Mouse (Mus musculus) ES-E14 (cell line): ENCODE data around the gene Cry2.

Source experiments
- CHD2 ChIP-seq: IDR thresholded peaks from 2 replicates; pipeline ENCODE4 v1.6.1; 2014; ENCODE audit warnings: mild to moderate bottlenecking, low read depth, low read length, inconsistent platforms
- MAFK ChIP-seq: IDR thresholded peaks from 2 replicates; pipeline ENCODE4 v1.6.1; 2014; ENCODE audit warnings: mild to moderate bottlenecking, low read depth, low read length, inconsistent platforms; ENCODE audit not compliant: insufficient read depth

DNA sequence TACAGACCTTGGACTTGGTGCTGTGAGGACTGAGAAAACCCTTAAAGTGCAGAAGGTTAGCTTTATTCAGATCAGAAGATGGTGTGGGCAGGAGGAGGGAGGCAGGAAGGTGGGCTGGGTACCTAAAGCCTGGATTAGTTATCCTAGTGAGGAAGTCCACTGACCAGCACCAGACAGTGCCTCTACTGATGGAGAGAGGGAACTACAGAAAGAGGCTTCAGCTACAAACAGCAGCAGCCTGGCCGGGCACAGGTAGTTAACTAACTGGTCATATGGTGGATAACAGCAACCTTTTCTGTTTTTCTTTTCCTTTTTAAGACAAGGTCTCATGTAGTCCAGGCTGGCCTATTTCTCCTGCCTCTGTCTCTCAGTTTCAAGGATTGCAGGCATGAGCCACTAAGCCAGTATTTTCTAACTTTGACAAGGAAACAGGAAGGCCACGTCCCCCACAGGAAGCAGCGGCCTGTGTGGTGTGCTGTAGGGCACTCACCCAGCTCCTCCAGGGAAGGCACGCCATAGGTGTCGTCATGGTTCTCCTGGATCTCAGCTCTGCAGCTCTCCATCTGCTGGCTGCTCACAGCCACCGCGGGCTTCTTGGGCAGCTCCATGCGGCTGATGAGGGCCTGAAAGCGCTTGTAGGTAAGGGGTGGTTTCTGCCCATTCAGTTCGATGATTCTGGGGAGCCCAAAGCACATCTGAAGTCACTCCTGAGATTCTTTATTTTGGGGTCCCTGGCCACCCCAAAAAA, 11.3 kb downstream of the Cry2 start:
- no peak for TF ChIP-seq MAFK
- TF ChIP-seq CHD2: no peak
